Mouse (Mus musculus) forebrain, embryonic 10.5 days (tissue): ENCODE data around the gene Pou2f1. TPM values are rescaled to one million over a fixed set of nuclear protein-coding genes. Genes with fewer than 3 reads are reported as not detected.
"Not testable (repeated sequence)": the region's sequence is repeated elsewhere in the genome, so short reads cannot be mapped to it uniquely, and the experiment has no call there.

Experiments used
- DNase-seq: peaks from one replicate; pipeline ENCODE4 v3.0.0-alpha.2; 2017; ENCODE audit warnings: low spot score; ENCODE audit errors: extremely low spot score
- H3K27ac ChIP-seq: fragments of 300-500 bp; sonication (generic); 2 replicates; pipeline ENCODE4 v1.5.1; 2016; ENCODE audit warnings: mild to moderate bottlenecking
- H3K27me3 ChIP-seq: fragments of 300-500 bp; sonication (generic); 2 replicates; pipeline ENCODE4 v1.6.1; 2016; ENCODE audit warnings: mild to moderate bottlenecking; ENCODE audit not compliant: poor library complexity, severe bottlenecking
- H3K36me3 ChIP-seq: fragments of 300-500 bp; sonication (generic); replicated peaks from 2 replicates; pipeline ENCODE4 v1.6.1; 2016; ENCODE audit warnings: mild to moderate bottlenecking, moderate library complexity
- H3K4me1 ChIP-seq: fragments of 300-500 bp; sonication (generic); 2 replicates; pipeline ENCODE4 v1.6.1; 2016
- H3K4me3 ChIP-seq: fragments of 300-500 bp; sonication (generic); 2 replicates; pipeline ENCODE4 v1.5.1; 2016; ENCODE audit warnings: mild to moderate bottlenecking, moderate library complexity
- H3K9me3 ChIP-seq: fragments of 300-500 bp; sonication (generic); 2 replicates; pipeline ENCODE4 v1.6.1; 2016; ENCODE audit warnings: mild to moderate bottlenecking, moderate library complexity
- WGBS: fragments of 180-500 bp; shearing (Covaris S2); methylation state at CpG from one replicate; pipeline ENCODE4 v1.1.7; 2016; 5-methylcytosine and 5-hydroxymethylcytosine counted together
- polyA plus RNA-seq: library from polyadenylated mRNA; unstranded; fragments of >200 nt; fragmentation: Nextera tagmentation; extraction: Ambion mirVana; gene quantifications from 2 replicates; pipeline ENCODE4 v1.2.1, GENCODE M21; 2016

Pou2f1 gene
- polyA plus RNA-seq, 1 experiment from 2014 or later, result 23.6 TPM

DNA sequence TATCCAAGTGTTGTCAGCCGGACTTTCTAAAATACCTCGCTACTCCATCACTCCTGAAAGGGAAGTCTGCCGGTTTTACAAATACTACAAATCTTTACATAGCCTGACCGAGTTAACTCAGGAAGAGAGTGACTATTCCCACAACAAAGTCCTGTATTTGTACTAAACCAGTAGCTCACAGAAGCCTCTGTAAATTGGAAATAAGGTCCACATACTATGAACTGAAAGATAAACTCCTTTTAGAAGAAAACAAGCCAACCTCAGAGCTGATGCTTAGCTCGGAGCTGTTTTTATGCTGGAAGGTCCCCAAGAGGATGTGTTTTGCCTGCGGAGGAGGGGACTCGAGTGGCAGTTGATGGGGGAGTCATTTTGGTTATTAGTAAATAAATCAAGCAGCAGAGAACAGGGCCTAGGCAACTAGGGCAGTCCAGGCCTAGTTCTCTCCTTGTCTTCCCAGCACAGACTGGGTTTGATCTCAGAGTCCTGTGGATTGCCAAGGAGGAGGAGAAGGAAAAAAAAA, 1.8 kb downstream of the Pou2f1 start:
- no peaks in the 10 kb centered on the region for H3K9me3 ChIP-seq
- peak overlapping the region; percentile 99 for H3K4me3 ChIP-seq
- H3K27ac ChIP-seq, result peak overlapping the region; percentile 99
- H3K27me3 ChIP-seq, result no peaks in the 10 kb centered on the region
- H3K36me3 ChIP-seq, result no peaks in the 10 kb centered on the region
- 13% methylated on average over 7 of the region's 7 CpGs for WGBS
- DNase-seq, result no peak
- peaks cover 57% of the 10 kb centered on the region for H3K4me1 ChIP-seq

DNA sequence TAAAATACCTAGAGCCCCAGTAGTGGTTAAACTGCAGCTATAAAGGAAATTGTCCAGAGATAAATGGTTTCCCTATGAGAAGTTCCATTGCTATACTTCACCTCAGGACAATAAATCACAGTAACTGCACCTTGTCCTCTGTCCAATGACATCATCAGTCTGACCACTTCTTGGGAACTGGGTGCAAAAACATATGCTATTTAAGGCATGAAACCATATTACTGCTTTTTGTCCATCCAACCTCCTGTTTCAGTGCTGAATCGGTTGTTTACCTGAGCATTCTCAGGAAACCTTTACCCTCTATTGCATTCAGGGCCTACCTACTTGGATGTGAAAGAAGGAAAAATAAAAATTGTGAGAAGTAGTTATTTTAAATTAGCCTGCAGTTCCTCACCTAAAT, 2.8 kb downstream of the Pou2f1 start:
- H3K36me3 ChIP-seq, result no peaks in the 10 kb centered on the region
- no peak overlapping the region for H3K4me3 ChIP-seq
- H3K4me1 ChIP-seq, result peaks cover 57% of the 10 kb centered on the region
- no peak overlapping the region for H3K27ac ChIP-seq
- no peak for DNase-seq
- H3K27me3 ChIP-seq, result no peaks in the 10 kb centered on the region
- 84% methylated on average over 1 of the region's 1 CpGs for WGBS
- H3K9me3 ChIP-seq, result no peaks in the 10 kb centered on the region

DNA sequence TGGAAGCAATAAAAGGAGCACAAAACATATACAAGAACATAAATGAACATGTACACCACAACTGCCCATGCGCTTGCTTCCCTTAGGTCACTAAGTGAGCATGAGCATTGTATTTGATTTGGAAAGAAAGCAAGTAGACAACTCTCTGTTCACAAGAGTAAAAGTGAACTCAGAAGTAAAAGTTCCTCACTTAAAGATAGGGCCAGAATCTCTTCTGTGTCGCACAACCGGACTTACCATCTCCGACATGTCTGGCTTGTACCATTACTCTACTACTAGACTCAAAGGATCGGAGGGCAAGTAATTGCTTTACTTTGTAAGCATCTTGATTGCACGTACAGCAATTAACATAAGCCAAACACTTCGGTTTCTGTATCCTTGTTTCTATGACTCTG, 6.8 kb downstream of the Pou2f1 start:
- H3K4me3 ChIP-seq, result no peak overlapping the region
- H3K36me3 ChIP-seq, result no peaks in the 10 kb centered on the region
- H3K4me1 ChIP-seq, result peaks cover 61% of the 10 kb centered on the region
- WGBS, result 97% methylated on average over 7 of the region's 7 CpGs
- no peaks in the 10 kb centered on the region for H3K9me3 ChIP-seq
- DNase-seq, result no peak
- no peak overlapping the region for H3K27ac ChIP-seq
- no peaks in the 10 kb centered on the region for H3K27me3 ChIP-seq

DNA sequence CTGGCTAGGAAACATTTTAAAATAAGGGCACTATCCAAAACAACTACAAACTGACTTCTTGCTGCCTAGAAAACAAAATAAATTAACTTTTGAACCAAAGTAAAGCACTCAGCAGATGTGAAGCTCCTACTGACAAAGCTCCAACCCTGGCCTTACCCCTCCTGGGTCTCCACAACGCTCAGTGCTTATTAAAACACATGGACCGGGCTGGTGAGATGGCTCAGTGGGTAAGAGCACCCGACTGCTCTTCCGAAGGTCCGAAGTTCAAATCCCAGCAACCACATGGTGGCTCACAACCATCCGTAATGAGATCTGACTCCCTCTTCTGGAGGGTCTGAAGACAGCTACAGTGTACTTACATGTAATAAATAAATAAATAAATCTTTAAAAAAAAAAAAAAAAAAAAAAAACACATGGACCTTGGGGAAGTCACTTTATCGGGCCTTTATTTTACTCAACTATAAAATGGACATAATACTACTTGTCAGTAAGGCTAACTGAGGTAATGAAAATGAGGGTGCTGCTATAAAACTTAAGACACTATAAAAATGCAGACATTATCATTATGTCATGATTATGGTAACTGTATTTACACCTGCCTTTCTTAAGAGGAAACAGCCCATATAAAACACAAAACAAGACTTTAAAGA, 7.3 kb downstream of the Pou2f1 start:
- not testable (repeated sequence) for DNase-seq, H3K27me3 ChIP-seq, H3K9me3 ChIP-seq, H3K27ac ChIP-seq, H3K36me3 ChIP-seq, H3K4me3 ChIP-seq
- WGBS, result 89% methylated on average over 6 of the region's 7 CpGs
- H3K4me1 ChIP-seq, result peaks cover 56% of the 10 kb centered on the region

DNA sequence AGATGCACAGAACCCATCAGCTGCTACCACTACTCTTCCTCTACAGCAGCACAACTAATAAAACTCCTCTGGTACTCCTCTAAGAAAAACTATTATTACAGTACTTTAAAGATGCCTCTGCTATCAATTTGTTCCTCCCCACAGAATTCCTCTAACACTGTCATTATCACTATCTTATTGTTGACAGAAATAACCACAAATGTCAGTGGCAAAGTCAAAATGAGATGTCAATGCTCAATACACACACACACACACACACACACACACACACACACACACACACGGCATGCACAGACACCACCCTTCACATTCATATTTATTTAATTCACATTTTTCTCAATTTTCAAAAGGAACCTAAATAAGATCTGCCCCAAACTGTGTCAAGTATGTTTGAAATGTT, 8.2 kb downstream of the Pou2f1 start:
- Histone ChIP-seq H3K27me3 (no peaks in the 10 kb centered on the region), H3K9me3 (no peaks in the 10 kb centered on the region), H3K4me3 (no peak overlapping the region), H3K36me3 (peaks cover 3% of the 10 kb centered on the region; the same call in 1 of the 2 replicates), H3K27ac (no peak overlapping the region), H3K4me1 (peaks cover 48% of the 10 kb centered on the region)
- no peak for DNase-seq
- WGBS, result 81% methylated on average over 1 of the region's 1 CpGs

DNA sequence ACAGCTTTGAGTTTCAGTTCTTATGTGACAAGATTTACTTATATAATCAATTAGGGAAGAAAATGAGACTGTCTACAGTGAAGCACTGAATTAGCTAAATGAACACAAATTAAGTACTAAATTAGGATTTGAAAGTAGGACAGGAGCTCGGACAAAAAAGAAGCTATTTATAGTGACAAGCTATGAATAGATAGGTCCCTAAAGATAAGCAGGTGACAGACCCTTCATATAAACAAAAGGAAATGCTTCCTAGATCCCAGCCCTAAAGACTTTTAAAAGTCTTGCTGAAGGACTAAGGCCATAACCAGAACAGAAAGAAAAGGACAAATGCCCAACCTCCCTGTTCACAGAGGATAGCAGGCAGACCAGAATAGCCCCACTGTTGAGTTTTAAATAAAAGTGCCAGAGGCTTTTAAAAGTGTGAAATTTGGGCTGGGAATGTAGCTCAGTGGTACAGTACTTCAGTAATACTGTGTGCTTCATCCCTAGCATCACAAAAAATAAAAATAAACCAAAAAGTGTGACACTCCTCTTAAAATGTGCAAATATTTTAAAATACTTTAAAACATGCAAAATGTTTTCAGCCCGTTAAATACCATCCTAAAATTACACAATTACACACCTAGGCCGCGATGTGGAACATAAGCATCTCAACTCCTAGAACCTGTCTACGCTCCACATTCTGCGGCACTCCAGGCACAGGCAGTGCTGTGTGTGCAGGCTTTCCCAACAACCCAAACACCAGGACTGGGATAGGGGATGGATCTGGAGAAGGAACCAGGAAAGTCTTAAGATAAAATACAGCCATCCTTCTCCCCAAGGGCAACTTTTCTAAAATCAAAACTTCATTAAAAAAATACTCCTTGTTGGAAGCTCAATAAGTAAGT, 9.0 kb downstream of the Pou2f1 start:
- Histone ChIP-seq H3K9me3 (no peaks in the 10 kb centered on the region), H3K27me3 (no peaks in the 10 kb centered on the region), H3K27ac (no peak overlapping the region), H3K4me1 (peaks cover 40% of the 10 kb centered on the region), H3K4me3 (no peak overlapping the region), H3K36me3 (peaks cover 3% of the 10 kb centered on the region)
- 83% methylated on average over 6 of the region's 6 CpGs for WGBS
- no peak for DNase-seq

DNA sequence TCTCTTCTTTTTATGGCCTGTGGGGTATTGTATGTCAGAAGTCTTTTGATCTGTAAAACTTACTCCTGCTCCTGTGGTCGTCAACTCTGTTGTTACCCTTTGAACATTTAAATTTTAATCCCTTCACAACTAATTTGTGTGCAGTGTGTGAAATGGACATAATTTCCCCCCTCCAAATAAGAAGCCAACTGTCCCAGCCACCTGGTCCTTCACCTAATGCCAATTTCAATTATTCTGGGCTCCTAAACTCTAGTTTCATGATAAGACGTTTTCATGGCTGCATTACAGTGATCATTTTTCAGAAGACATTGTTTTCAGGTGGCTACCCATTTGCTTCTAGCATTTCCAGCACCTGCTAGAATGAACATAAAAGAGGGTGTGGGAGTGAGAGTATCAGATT, 13.9 kb downstream of the Pou2f1 start:
- Histone ChIP-seq H3K36me3 (peaks cover 3% of the 10 kb centered on the region), H3K4me3 (no peak overlapping the region), H3K9me3 (no peaks in the 10 kb centered on the region), H3K27ac (no peak overlapping the region), H3K27me3 (no peaks in the 10 kb centered on the region), H3K4me1 (peaks cover 11% of the 10 kb centered on the region)
- 71% methylated on average over 2 of the region's 2 CpGs for WGBS
- DNase-seq, result no peak

DNA sequence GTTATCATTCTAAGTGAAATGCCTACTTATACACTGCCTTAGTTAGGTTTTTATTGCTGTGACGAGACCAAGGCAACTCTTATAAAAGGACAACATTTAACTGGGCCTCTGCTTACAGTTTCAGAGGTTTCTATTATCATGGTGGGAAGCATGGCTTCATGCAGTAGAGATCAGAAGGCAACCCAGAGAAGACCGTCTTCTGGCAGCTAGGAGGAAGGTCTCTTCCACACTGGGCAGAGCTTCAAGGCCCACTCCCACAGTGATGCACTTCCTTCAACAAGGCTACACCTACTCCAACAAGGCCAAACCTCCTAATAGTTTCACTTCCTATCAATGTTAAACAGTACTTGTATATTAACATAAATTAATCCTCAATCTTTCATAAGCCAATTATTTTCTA, 14.4 kb downstream of the Pou2f1 start:
- Histone ChIP-seq H3K9me3 (no peaks in the 10 kb centered on the region), H3K27ac (no peak overlapping the region), H3K4me1 (peaks cover 6% of the 10 kb centered on the region), H3K27me3 (no peaks in the 10 kb centered on the region), H3K4me3 (no peak overlapping the region), H3K36me3 (peaks cover 3% of the 10 kb centered on the region)
- DNase-seq, result no peak
- WGBS, result 88% methylated on average over 2 of the region's 2 CpGs

DNA sequence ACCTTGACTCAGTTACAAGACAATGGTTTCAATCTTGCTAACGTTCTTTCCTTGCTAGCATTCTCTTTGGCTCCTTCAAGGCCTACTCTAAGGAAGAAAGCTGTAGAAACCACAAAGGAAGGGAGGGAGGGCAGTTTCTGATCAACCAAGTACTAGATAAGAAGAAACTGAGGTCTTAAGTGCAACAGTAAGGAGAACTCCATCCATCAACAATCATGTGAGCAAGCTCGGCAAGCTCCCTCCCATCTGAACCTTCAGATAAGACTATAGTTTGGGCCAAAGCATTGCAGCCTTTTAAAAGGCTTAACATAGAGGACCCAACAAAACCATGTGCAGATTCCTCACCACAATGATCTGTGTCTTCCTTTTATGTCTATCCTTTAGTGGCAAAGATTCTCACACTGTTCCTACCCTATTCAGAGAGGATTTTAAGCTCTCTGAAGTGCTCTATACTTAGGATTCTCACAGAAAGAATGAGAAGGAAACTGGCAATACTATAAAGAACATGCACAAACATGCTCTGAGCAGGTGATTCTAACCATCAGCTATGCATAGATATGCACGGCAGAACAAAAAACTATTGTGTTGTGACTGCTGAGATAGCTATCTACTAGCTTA, 16.6 kb downstream of the Pou2f1 start:
- Histone ChIP-seq H3K4me3 (no peak overlapping the region), H3K4me1 (no peaks in the 10 kb centered on the region), H3K27me3 (no peaks in the 10 kb centered on the region), H3K36me3 (peaks cover 3% of the 10 kb centered on the region), H3K27ac (no peak overlapping the region), H3K9me3 (no peaks in the 10 kb centered on the region)
- no peak for DNase-seq
- 90% methylated on average over 3 of the region's 3 CpGs for WGBS

DNA sequence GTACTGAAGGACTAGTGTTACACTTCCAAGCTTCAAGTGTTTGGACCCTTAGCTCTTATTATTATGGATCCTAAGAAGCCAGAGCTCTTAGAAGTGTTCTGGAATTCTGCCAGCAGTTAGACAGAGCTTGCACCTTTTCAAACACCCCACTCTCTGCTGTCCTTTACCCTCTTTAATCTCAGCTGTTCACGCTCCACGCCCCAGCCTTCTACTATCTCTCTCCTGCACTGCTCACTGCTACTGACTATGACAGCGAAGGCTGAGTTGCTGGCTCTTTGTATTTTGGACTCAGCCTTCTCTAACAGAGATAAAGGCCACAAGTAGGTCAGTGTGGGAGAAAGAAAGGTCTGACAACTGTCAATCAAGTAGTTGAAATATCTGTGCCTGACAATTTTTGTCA, 17.3 kb downstream of the Pou2f1 start:
- 96% methylated on average over 3 of the region's 3 CpGs for WGBS
- Histone ChIP-seq H3K4me1 (no peaks in the 10 kb centered on the region), H3K9me3 (no peaks in the 10 kb centered on the region), H3K36me3 (peaks cover 3% of the 10 kb centered on the region), H3K27me3 (no peaks in the 10 kb centered on the region), H3K27ac (no peak overlapping the region), H3K4me3 (no peak overlapping the region)
- no peak for DNase-seq

DNA sequence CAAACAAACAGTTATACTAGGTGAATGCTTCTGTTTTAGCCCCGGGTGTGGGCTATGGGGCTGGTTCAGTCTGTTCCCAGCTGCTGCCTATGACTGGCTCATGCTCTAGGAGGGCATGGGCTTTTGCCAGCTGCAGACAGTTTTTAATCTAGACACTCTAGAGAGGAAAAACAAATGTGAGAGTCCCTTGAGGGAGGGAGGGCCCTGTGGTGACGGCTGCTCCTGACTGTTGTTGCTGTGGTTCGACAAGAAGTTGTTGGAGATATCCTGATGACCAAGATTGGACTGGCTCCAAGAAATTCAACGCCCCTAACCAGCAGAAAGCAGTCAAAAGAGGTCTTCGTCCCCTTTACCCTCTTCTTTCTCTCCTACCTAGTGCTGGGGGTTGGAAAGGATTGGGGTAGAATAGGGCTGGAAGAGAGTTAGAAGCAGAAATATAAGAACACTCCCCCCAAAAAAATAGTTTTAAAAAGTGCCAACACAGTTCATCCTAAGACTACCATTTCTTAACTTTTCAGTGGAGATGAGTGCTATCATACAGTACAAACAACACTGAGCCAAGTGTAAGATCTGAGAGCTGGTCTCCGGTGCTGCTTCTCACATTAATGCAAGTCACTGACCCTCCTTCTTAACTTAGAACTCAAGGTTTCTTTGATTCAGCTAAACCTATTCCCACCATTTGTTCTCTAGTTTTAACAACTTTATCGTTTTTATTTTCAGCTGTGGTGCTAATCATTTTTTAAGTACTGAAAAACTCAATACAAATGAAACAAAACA, 25.6 kb downstream of the Pou2f1 start:
- 87% methylated on average over 7 of the region's 7 CpGs for WGBS
- no peak overlapping the region for H3K4me3 ChIP-seq
- no peaks in the 10 kb centered on the region for H3K27me3 ChIP-seq
- no peak overlapping the region for H3K27ac ChIP-seq
- peaks cover 8% of the 10 kb centered on the region; the same call in 1 of the 2 replicates for H3K36me3 ChIP-seq
- H3K4me1 ChIP-seq, result peaks cover 18% of the 10 kb centered on the region
- DNase-seq, result no peak
- H3K9me3 ChIP-seq, result no peaks in the 10 kb centered on the region

DNA sequence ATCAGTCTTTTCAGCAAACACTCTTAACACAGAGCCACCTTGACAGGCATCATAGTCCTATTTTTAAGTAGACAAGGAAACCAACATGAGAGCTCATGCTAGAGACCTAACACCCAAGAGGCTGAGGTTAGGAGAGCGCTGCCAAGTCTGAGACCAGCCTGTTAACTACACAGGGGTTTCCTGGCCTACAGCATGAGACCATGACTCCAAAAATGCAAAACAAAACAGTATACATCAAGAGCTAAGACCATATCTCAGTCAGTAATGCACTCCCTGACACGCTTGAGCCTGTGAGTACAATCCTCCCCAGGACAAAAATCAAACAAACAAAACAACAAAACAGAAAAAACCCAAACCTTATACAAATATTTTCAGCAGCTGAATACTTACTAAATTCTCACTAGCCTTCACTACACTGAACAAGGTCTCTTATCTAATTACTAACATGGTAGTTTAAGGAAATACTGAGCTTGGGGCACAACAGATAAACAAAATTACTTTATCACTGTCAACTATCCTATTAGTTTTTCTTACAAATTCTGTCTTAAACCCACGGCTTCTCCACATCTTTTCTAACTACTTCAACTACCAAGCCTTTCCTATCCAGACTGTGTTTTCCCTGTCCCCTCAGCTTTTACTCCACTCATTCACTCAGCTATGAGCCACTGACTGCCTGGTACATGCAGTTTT, 33.3 kb downstream of the Pou2f1 start:
- Histone ChIP-seq H3K27me3 (peaks cover 4% of the 10 kb centered on the region; the same call in 1 of the 2 replicates), H3K27ac (no peak overlapping the region), H3K4me1 (peaks cover 39% of the 10 kb centered on the region), H3K4me3 (no peak overlapping the region), H3K36me3 (peaks cover 13% of the 10 kb centered on the region), H3K9me3 (no peaks in the 10 kb centered on the region)
- WGBS, result 95% methylated on average over 3 of the region's 3 CpGs
- DNase-seq, result no peak
